Mouse (Mus musculus) lung, embryonic 15.5 days (tissue): ENCODE measurements around the gene Fnbp4. TPM values are rescaled to one million over a fixed set of nuclear protein-coding genes. Genes with fewer than 3 reads are reported as not detected.

ENCODE experiments used
- ATAC-seq: fragments of 200-750 bp; cut with Nextera tagmentation; 2 replicates; pipeline ENCODE4 v1.8.0; 2017; ENCODE audit warnings: moderate number of reproducible peaks, borderline replicate concordance; ENCODE audit not compliant: low FRiP score, low TSS enrichment; ENCODE audit errors: extremely low read depth
- H3K27ac ChIP-seq: fragments of 300-500 bp; sonication (generic); 2 replicates; pipeline ENCODE4 v1.5.1; 2015; ENCODE audit warnings: moderate library complexity, mild to moderate bottlenecking, inconsistent platforms
- H3K27me3 ChIP-seq: fragments of 300-500 bp; sonication (generic); 2 replicates; pipeline ENCODE4 v1.6.1; 2015; ENCODE audit warnings: inconsistent platforms
- H3K36me3 ChIP-seq: fragments of 300-500 bp; sonication (generic); 2 replicates; pipeline ENCODE4 v1.6.1; 2015; ENCODE audit warnings: inconsistent platforms
- H3K4me1 ChIP-seq: fragments of 300-500 bp; sonication (generic); 2 replicates; pipeline ENCODE4 v1.6.1; 2015; ENCODE audit warnings: inconsistent platforms
- H3K4me2 ChIP-seq: fragments of 300-500 bp; sonication (generic); 2 replicates; pipeline ENCODE4 v1.6.1; 2015; ENCODE audit warnings: inconsistent platforms, mild to moderate bottlenecking, moderate library complexity
- H3K4me3 ChIP-seq: fragments of 300-500 bp; sonication (generic); 2 replicates; pipeline ENCODE4 v1.5.1; 2015; ENCODE audit warnings: mild to moderate bottlenecking, inconsistent platforms
- H3K9ac ChIP-seq: fragments of 300-500 bp; sonication (generic); 2 replicates; pipeline ENCODE4 v1.6.1; 2015; ENCODE audit warnings: inconsistent platforms
- H3K9me3 ChIP-seq: fragments of 300-500 bp; sonication (generic); 2 replicates; pipeline ENCODE4 v1.6.1; 2016; ENCODE audit warnings: inconsistent platforms
- WGBS: fragments of 180-500 bp; shearing (Covaris S2); methylation state at CpG from one replicate; pipeline ENCODE4 v1.1.7; 2015; 5-methylcytosine and 5-hydroxymethylcytosine counted together
- polyA plus RNA-seq: library from polyadenylated mRNA; unstranded; fragments of >200 nt; fragmentation: Nextera tagmentation; extraction: Ambion mirVana; gene quantifications from 2 replicates; pipeline ENCODE4 v1.2.1, GENCODE M21; 2015

Fnbp4 gene
- 77.6 and 89.0 TPM in 2 replicates for polyA plus RNA-seq

GRCm38 (mm10) chr2:90745053-90745678 lies at the start of gene Fnbp4:
Gene Fnbp4 (plus strand): TSS chr2:90745370.
- H3K4me2 ChIP-seq = peak within 1 kb of the TSS; percentile 65
- H3K9me3 ChIP-seq = no peaks in the 10 kb centered on the region
- peak within 1 kb of the TSS; percentile 96 for H3K27ac ChIP-seq
- peaks cover 7% of the 10 kb centered on the region for H3K4me1 ChIP-seq
- WGBS = under 1% methylated on average over 44 of the region's 44 CpGs
- H3K4me3 ChIP-seq = peak within 1 kb of the TSS; percentile 84
- H3K9ac ChIP-seq = peak within 1 kb of the TSS; percentile 92
- peaks cover 11% of the 10 kb centered on the region; the same call in 1 of the 2 replicates for H3K36me3 ChIP-seq
- peak; percentile 99 for ATAC-seq
- no peaks in the 10 kb centered on the region for H3K27me3 ChIP-seq

GRCm38 (mm10) chr2:90700943-90701342 lies 44.2 kb upstream of the Fnbp4 start:
- Histone ChIP-seq H3K4me1 (no peaks in the 10 kb centered on the region), H3K36me3 (peaks cover 86% of the 10 kb centered on the region), H3K9me3 (no peaks in the 10 kb centered on the region), H3K4me2 (no peak overlapping the region), H3K27me3 (no peaks in the 10 kb centered on the region), H3K9ac (no peak overlapping the region), H3K4me3 (no peak overlapping the region), H3K27ac (no peak overlapping the region)
- ATAC-seq = no peak
- 83% methylated on average over 4 of the region's 4 CpGs for WGBS

- no peak overlapping the region for H3K4me3 ChIP-seq
- no peak overlapping the region for H3K9ac ChIP-seq
- no peaks in the 10 kb centered on the region for H3K9me3 ChIP-seq
- no peak for ATAC-seq
- peaks cover 89% of the 10 kb centered on the region for H3K36me3 ChIP-seq
- no peaks in the 10 kb centered on the region for H3K4me1 ChIP-seq
- WGBS = 86% methylated on average over 1 of the region's 1 CpGs
- H3K4me2 ChIP-seq = no peak overlapping the region
- H3K27me3 ChIP-seq = no peaks in the 10 kb centered on the region
- H3K27ac ChIP-seq = no peak overlapping the region
Observed at GRCm38 (mm10) chr2:90708548-90708947, 36.6 kb upstream of the Fnbp4 start.

GRCm38 (mm10) chr2:90715555-90716092 lies 29.5 kb upstream of the Fnbp4 start:
- Histone ChIP-seq H3K9me3 (no peaks in the 10 kb centered on the region), H3K36me3 (peaks cover 81% of the 10 kb centered on the region), H3K9ac (no peak overlapping the region), H3K27ac (no peak overlapping the region), H3K4me1 (no peaks in the 10 kb centered on the region), H3K4me2 (no peak overlapping the region), H3K4me3 (no peak overlapping the region), H3K27me3 (no peaks in the 10 kb centered on the region)
- WGBS = 83% methylated on average over 7 of the region's 7 CpGs
- peak; percentile 42; the same call in 1 of the 2 replicates for ATAC-seq

- no peak overlapping the region for H3K4me3 ChIP-seq
- no peak overlapping the region for H3K9ac ChIP-seq
- 86% methylated on average over 4 of the region's 4 CpGs for WGBS
- H3K4me1 ChIP-seq = no peaks in the 10 kb centered on the region
- H3K4me2 ChIP-seq = no peak overlapping the region
- peaks cover 74% of the 10 kb centered on the region for H3K36me3 ChIP-seq
- no peak overlapping the region for H3K27ac ChIP-seq
- no peaks in the 10 kb centered on the region for H3K27me3 ChIP-seq
- ATAC-seq = no peak
- no peaks in the 10 kb centered on the region for H3K9me3 ChIP-seq
Observed at GRCm38 (mm10) chr2:90717366-90717765, 27.8 kb upstream of the Fnbp4 start.

GRCm38 (mm10) chr2:90717948-90718347 lies 27.2 kb upstream of the Fnbp4 start:
- Histone ChIP-seq H3K27me3 (no peaks in the 10 kb centered on the region), H3K9ac (no peak overlapping the region), H3K36me3 (peaks cover 73% of the 10 kb centered on the region), H3K4me2 (no peak overlapping the region), H3K4me3 (no peak overlapping the region), H3K9me3 (no peaks in the 10 kb centered on the region), H3K4me1 (no peaks in the 10 kb centered on the region), H3K27ac (no peak overlapping the region)
- ATAC-seq = no peak
- 95% methylated on average over 5 of the region's 5 CpGs for WGBS

- Histone ChIP-seq H3K36me3 (peaks cover 85% of the 10 kb centered on the region), H3K9ac (no peak overlapping the region), H3K27me3 (no peaks in the 10 kb centered on the region), H3K27ac (no peak overlapping the region), H3K4me1 (no peaks in the 10 kb centered on the region), H3K4me2 (no peak overlapping the region), H3K4me3 (no peak overlapping the region), H3K9me3 (no peaks in the 10 kb centered on the region)
- 93% methylated on average over 3 of the region's 3 CpGs for WGBS
- no peak for ATAC-seq
Observed at GRCm38 (mm10) chr2:90726818-90727217, 18.4 kb upstream of the Fnbp4 start.

GRCm38 (mm10) chr2:90735326-90735725 lies 9.8 kb upstream of the Fnbp4 start:
- Histone ChIP-seq H3K4me2 (no peak overlapping the region), H3K27ac (no peak overlapping the region), H3K4me1 (no peaks in the 10 kb centered on the region), H3K36me3 (peaks cover 67% of the 10 kb centered on the region), H3K27me3 (no peaks in the 10 kb centered on the region), H3K4me3 (no peak overlapping the region), H3K9ac (no peak overlapping the region), H3K9me3 (no peaks in the 10 kb centered on the region)
- WGBS = 86% methylated on average over 11 of the region's 11 CpGs
- no peak for ATAC-seq

- H3K9ac ChIP-seq = no peak overlapping the region
- 89% methylated on average over 3 of the region's 3 CpGs for WGBS
- no peak for ATAC-seq
- H3K36me3 ChIP-seq = peaks cover 33% of the 10 kb centered on the region
- H3K9me3 ChIP-seq = no peaks in the 10 kb centered on the region
- H3K4me2 ChIP-seq = no peak overlapping the region
- no peaks in the 10 kb centered on the region for H3K4me1 ChIP-seq
- H3K27ac ChIP-seq = no peak overlapping the region
- H3K4me3 ChIP-seq = no peak overlapping the region
- no peaks in the 10 kb centered on the region for H3K27me3 ChIP-seq
Observed at GRCm38 (mm10) chr2:90738801-90739200, 6.4 kb upstream of the Fnbp4 start.

- ATAC-seq = no peak
Observed at GRCm38 (mm10) chr2:90739327-90739726, 5.8 kb upstream of the Fnbp4 start.

GRCm38 (mm10) chr2:90739921-90740320 lies 5.2 kb upstream of the Fnbp4 start:
- Histone ChIP-seq H3K4me2 (no peak overlapping the region), H3K27me3 (no peaks in the 10 kb centered on the region), H3K4me3 (no peak overlapping the region), H3K27ac (no peak overlapping the region), H3K4me1 (no peaks in the 10 kb centered on the region), H3K9ac (no peak overlapping the region), H3K9me3 (no peaks in the 10 kb centered on the region), H3K36me3 (peaks cover 22% of the 10 kb centered on the region)
- ATAC-seq = no peak
- WGBS = 83% methylated on average over 5 of the region's 5 CpGs

More at GRCm38 (mm10) chr2:90739327-90739726, 5.8 kb upstream of the Fnbp4 start:
- H3K4me1 ChIP-seq = no peaks in the 10 kb centered on the region
- no peak overlapping the region for H3K4me2 ChIP-seq
- no peaks in the 10 kb centered on the region for H3K27me3 ChIP-seq
- H3K4me3 ChIP-seq = no peak overlapping the region
- peaks cover 28% of the 10 kb centered on the region for H3K36me3 ChIP-seq
- no peaks in the 10 kb centered on the region for H3K9me3 ChIP-seq
- 85% methylated on average over 3 of the region's 3 CpGs for WGBS
- H3K27ac ChIP-seq = no peak overlapping the region
- no peak overlapping the region for H3K9ac ChIP-seq

GRCm38 (mm10) chr2:90744285-90745052 lies 701 bp upstream of the Fnbp4 start:
- no peaks in the 10 kb centered on the region for H3K27me3 ChIP-seq
- peak overlapping the region; percentile 86 for H3K27ac ChIP-seq
- peak overlapping the region; percentile 27 for H3K9ac ChIP-seq
- ATAC-seq = no peak
- H3K4me3 ChIP-seq = peak overlapping the region; percentile 84
- H3K9me3 ChIP-seq = no peaks in the 10 kb centered on the region
- peaks cover 7% of the 10 kb centered on the region for H3K4me1 ChIP-seq
- peak overlapping the region; percentile 56 for H3K4me2 ChIP-seq
- WGBS = 54% methylated on average over 12 of the region's 12 CpGs
- H3K36me3 ChIP-seq = peaks cover 11% of the 10 kb centered on the region; the same call in 1 of the 2 replicates
